Mouse (Mus musculus) bone marrow, adult 2 months (tissue): ENCODE results near the gene Pcp2.

Experiments used
- CTCF ChIP-seq: fragments of 200-500 bp; IDR thresholded peaks from 2 replicates; pipeline ENCODE4 v1.5.1; 2011; ENCODE audit warnings: low read length, control low read depth; ENCODE audit not compliant: control insufficient read depth, insufficient read depth
- POLR2A ChIP-seq: fragments of 200-500 bp; IDR thresholded peaks from 2 replicates; pipeline ENCODE4 v1.6.1; 2011; ENCODE audit warnings: low read depth, mild to moderate bottlenecking, control low read depth, low read length, borderline replicate concordance; ENCODE audit not compliant: control insufficient read depth

- TF ChIP-seq POLR2A (no peak), CTCF (no peak)
These were observed 45.0 kb upstream of the Pcp2 start for GRCm38 (mm10) chr8:3670388-3670787.
